Mouse (Mus musculus) fat pad, adult 2 months (tissue): ENCODE results near the gene Taar8a.
"Not testable (repeated sequence)": the region's sequence is repeated elsewhere in the genome, so short reads cannot be mapped to it uniquely, and the experiment has no call there.

ENCODE experiments used
- DNase-seq: peaks from one replicate; pipeline ENCODE4 v3.0.0-alpha.2; 2011; ENCODE audit warnings: low read depth, low spot score; ENCODE audit errors: extremely low read depth

Gene Taar8a

DNA sequence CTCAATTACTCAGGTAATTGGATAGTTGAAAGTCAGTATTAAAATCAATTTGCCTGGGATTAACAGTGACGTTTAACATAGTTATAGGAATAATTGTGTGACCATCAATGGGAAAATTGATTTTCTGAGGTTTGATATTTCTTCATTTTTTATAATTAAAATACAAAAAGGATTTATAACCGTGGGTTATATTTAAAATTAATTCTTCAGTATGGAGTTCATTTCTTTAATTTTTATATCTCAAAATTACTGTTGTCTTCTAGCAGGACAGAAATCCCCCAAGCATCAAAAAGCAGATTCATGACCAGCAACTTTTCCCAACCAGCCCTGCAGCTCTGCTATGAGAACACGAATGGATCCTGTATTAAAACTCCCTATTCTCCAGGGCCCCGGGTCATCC, at the start of gene Taar8a:
Gene Taar8a, plus strand, starts transcription at position 301 of the 400 bp plus-strand sequence.
- not testable (repeated sequence) for DNase-seq

DNA sequence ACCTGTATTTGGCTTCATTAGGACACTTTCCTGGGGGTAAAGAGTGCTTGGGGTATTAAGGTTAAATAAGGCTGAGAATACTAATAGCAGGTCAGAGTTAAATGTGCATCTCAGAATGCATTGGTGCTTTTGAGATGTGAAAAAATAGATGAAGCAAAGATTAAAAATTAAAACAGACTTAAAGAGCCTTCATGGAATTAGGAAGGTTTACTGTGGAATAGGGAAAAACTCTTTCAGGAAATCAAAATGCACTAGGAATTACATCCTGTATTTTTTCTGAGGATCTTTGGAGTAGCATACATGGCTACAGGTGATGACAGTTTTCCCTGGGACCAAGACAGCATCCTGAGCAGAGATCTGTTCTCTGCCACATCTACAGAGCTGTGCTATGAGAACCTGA, 49.4 kb upstream of the Taar8a start, which contains the start of gene Taar7d:
Gene Taar7d, plus strand, starts transcription at position 301 of the 400 bp plus-strand sequence.
- no peak for DNase-seq

DNA sequence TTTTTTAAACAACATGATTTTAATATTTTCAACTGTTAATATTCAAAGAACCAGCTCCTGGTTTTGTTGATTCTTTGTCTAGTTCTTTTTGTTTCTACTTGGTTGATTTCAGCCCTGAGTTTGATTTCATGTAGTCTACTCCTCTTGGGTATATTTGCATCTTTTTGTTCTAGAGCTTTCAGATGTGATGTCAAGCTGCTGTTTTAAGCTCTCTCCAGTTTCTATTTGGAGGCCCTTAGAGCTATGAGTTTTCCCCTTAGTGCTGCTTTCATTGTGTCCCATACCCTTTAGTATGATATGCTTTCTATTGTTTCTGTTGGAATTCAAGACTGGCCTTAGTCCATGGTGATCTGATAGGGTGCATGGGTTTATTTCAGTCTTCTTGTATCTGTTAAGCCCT, 45.0 kb upstream of the Taar8a start:
- no peak for DNase-seq

DNA sequence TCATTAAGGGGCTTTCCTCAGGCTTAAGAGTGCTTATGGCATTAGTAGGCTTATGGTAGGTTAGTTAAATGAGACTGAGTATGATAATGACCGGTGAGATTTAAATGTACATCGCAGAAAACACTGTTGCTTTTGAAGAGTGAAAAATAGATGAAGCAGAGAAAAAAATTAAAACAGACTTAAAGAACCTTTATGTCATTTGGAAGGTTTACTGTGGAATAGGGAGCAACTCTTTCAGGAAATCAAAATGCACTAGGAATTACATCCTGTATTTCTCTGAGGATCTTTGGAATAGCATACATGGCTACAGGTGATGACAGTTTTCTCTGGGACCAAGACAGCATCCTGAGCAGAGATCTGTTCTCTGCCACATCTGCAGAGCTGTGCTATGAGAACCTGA, 39.0 kb upstream of the Taar8a start, which contains the start of gene Taar7e:
Gene Taar7e, plus strand, starts transcription at position 301 of the 400 bp plus-strand sequence.
- no peak for DNase-seq

DNA sequence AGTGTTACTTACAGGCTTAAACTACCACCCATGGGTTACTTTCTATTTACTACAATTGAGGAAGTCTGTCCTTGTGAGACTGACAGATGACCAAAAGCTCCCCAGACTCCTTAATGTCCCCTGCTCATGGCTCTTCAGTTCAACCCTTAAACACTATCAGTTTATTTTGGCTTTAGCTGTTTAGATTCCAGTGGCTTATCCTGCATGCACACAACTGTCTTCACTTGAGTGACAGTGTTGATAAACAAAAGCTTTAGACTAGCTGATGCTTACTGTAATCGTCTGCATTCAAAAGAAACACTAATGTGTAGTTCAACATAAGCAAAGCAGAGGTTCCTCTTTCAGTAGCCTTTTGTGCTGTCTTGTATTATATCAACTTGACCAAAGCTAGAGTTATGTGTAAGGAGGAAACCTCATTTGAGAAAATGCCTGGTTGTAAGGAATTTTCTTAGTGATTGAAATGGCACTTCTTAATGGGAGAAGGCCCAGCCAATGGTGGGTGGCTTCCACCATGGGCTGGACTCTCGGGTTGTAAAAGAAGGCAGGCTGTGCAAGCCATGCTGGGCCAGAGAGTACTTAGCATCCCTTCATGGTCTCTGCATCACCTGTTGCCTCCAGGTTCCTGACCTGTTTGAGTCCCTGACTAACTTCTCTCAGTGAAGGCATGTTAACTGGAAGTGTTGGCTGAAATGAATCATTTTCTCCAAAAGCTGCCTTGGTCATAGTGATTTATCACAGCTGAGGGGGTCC, 36.0 kb upstream of the Taar8a start:
- no peak for DNase-seq

DNA sequence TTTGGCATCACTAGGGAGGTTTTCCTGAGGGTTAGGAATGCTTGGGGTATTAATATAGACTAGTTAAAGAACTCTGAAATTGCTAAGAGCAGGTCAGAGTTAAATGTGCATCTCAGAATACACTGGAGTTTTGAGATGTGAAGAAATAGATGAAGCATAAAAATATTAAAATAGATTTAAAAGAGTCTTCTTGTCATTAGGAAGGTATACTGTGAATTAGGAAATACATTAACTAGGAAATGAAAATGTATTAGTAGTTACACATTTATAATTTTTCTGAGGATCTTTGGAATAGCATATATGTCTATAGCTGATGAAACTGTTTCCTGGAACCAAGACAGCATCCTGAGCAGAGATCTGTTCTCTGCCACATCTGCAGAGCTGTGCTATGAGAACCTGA, 27.1 kb upstream of the Taar8a start, which contains the start of gene Taar7f:
Gene Taar7f, plus strand, starts transcription at position 301 of the 400 bp plus-strand sequence.
- DNase-seq, result no peak

DNA sequence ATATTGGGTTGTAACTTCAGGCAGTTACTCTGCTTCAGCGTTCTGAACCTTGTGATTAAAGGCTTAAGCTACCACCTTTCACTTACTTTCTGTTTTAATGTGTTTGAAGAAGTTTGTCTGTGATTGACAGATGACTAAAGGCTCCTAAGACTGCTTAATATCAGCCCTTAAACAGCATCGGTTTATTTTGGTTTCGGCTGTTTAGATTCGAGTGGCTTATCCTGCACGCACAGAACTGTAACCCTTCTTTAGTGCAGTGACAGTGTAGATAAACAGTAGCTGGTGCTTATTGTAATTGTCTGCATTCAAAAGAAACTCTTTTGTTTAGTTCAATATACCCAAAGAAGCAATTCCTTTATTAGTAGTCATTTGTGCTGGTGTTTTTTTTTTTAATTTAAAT, 24.3 kb upstream of the Taar8a start:
- DNase-seq, result no peak

DNA sequence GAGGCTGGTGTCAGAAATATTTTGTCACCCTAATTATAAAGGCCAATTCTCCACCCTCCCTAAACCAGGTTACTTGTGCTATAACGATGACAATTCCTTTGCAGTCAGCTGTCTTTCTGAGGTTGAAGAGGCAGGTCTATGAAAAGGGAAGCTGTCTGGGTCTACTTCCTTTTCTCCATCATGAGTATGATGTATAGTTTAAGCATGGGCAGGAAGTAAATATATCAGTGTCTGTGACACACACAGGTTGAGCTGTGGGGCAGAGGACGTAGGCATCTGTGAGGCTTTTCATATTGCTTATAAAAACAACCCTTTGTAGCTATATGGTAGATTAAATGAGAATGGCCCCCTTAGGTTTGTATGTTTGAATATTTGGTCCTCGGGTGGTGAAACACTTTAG, 17.3 kb upstream of the Taar8a start:
- no peak for DNase-seq

DNA sequence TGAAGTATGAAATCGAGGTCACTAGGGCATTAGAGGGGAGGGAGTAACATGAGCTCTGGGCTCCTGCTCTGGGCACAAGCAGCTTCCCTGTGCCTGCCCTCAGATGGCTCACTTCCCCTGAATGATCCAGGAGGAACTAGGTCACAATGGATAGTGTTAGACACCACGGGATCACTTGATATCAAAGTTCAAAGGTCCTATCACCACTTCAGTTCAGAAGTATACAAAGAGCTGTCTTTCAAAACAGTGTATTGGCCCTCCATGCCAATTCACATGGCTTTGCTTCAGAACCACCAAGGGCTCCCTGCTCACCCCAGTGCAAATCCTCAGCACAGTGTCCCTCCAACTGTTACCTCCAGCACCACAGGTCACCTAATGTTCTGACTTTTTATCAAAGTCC, 1.5 kb upstream of the Taar8a start:
- not testable (repeated sequence) for DNase-seq

DNA sequence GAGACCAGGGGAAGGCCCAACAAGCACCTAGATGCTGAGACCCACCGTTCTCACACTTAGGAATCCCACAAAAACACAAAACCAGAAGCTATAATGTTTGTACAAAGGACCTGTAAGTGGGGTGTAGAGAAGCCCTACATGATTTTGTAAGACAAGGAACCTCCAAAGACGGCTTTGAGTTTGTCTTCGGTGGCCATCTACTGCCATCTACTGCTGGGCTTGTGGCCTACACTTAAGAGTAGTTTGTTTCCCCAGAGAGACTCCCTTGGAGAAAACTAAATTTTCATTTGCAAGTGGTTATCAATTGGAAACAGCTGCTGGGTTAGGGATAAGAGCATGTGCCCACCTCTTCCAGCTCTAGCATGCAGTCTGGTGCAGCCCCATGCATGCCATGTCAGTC, 3.9 kb downstream of the Taar8a start:
- no peak for DNase-seq

DNA sequence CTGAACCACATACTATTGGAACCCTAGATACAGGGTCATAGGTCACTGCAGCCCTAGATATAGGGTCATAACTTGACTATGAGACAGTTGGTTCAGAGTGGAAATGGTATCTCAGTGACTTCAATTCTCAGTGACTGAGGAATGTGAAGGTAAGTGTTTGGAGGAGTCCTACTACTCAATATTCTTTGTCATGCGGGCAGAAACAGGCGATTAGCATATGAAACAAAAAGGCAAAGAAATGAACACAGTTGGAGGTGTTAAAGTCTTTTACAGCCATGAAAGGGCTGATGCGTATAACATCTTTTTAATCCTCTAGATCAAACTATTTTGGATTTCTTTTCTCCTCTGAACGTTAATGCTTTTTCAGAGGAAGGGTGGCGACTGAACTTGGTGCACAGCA, 9.6 kb downstream of the Taar8a start:
- no peak for DNase-seq

DNA sequence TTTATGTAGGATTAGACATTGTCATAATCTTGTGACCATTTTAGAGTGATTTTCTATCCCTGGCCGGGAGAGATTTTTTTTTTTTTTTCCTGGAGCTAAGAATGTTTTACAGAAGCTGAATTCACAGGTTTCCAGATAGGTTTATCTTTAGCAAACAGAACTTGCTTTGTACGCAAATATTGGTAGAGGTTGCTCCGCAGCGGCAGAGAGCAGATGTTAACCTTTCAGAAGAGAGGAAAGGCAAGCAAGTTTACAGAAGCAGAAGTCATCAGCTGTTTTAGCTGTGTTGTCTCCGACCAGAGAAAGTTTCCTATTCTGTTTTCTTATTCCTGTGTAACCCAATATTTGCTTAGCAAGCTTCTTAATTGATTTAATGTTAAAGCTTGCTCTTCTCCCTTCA, 10.3 kb downstream of the Taar8a start:
- no peak for DNase-seq

DNA sequence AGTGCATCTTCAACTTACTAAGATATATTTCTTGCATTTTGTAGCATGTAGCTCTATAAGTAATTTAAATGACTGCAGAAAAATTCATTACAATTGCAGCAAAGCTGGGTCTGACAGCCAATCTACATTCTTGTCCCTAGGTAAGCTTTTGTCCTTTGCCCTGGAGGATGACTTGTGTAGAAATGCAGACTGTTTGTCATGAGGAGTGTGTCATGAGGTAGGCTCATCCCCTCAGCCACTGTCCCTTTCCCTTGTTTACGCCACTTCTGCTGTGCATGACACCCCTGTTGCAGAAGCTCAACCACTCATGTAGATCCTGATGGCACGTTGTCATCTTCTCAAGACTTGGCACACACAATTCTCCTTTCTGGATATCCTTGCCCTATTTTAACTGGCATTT, 10.9 kb downstream of the Taar8a start:
- DNase-seq, result no peak

DNA sequence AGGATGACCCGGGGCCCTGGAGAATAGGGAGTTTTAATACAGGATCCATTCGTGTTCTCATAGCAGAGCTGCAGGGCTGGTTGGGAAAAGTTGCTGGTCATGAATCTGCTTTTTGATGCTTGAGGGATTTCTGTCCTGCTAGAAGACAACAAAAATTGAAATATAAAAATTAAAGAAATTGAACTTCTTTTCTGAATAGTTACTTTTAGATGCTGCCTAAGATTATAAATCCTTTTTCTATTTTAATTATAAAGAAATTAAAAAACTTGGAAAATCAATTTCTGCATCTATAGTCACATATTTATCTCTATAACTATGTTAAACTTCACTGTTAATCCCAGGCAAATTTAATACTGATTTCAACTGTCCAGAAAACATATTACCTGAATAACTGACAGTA, 15.9 kb downstream of the Taar8a start, which contains the start of gene Taar8b:
Gene Taar8b, minus strand, starts transcription at position 101 of the 400 bp plus-strand sequence.
- no peak for DNase-seq

DNA sequence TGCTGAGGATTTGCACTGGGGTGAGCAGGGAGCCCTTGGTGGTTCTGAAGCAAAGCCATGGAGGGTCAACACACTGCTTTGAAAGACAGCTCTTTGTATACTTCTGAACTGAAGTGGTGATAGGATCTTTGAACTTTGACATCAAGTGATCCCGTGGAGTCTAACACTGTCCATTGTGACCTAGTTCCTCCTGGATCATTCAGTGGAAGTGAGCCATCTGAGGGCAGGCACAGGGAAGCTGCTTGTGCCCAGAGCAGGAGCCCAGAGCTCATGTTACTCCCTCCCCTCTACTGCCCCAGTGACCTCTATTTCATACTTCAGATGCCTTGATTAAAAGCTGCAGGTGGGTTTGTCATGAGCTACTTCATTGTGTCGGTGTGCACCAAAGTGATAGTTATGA, 20.7 kb downstream of the Taar8a start:
- not testable (repeated sequence) for DNase-seq

DNA sequence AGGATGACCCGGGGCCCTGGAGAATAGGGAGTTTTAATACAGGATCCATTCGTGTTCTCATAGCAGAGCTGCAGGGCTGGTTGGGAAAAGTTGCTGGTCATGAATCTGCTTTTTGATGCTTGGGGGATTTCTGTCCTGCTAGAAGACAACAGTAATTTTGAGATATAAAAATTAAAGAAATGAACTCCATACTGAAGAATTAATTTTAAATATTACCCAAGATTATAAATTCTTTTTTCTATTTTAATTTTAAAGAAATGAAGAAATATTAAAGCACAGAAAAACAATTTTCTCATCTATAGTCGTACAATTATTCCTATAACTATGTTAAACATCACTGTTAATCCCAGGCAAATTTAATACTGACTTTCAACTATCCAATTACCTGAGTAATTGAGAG, 25.5 kb downstream of the Taar8a start, which contains the start of gene Taar8c:
Gene Taar8c, minus strand, starts transcription at position 101 of the 400 bp plus-strand sequence.
- DNase-seq, result not testable (repeated sequence)

DNA sequence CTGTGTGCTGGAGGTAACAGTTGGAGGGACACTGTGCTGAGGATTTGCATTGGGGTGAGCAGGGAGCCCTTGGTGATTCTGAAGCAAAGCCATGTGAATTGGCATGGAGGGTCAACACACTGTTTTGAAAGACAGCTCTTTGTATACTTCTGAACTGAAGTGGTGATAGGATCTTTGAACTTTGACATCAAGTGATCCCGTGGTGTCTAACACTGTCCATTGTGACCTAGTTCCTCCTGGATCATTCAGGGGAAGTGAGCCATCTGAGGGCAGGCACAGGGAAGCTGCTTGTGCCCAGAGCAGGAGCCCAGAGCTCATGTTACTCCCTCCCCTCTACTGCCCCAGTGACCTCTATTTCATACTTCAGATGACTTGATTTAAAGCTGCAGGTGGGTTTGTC, 27.0 kb downstream of the Taar8a start:
- DNase-seq, result not testable (repeated sequence)

DNA sequence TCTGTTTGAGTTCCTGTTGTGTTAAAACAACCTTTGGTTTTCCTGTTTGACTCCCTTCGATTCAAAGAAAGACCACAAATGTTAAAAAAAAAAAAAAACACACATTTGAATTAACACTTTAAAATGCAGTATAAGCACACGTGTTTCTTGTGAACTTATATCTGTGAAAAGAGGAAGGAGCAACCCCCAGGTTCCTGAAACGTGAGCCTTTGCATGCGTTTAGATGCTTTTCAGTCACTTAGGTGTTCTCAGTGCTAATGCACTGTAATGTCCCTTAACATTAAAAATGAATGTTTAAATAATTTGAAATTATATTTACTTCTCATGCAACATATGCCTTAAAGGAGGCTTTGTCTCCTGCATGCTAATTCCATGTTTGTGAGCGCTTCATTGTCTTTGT, 31.4 kb downstream of the Taar8a start:
- no peak for DNase-seq

DNA sequence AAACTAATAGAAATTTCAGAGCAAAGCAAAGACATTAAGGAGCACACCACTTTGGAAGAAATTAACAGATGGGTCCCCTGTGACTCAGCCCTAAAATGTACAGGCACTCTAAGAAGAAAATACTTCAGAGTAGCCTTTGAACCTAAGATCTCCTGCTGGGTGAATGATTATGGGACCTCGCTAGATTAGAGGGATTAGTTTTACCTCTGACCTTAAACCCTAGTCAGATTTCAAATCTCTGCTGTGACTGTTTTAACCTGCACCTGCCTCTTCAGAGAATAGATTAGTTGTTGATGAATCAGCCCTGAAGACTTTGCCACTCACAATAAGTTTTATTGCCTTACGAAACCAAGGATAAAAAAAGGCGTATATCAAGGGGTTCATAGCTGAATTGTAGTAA, 31.9 kb downstream of the Taar8a start:
- DNase-seq, result no peak

DNA sequence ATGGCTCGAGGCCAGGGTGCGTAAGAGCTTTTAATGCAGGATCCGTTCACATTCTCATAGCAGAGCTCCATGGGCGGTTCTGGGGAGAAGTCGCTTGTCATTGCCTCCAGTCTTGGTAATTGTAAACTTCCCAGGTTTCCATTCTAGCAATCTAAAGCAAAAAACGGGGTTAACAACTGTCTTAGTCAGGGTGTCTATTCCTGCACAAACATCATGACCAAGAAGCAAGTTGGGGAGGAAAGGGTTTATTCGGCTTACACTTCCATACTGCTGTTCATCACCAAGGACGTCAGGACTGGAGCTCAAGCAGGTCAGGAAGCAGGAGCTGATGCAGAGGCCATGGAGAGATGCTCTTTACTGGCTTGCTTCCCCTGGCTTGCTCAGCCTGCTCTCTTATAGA, 33.1 kb downstream of the Taar8a start, which contains the start of gene Taar9:
Gene Taar9, minus strand, starts transcription at position 101 of the 400 bp plus-strand sequence.
- DNase-seq, result not testable (repeated sequence)

DNA sequence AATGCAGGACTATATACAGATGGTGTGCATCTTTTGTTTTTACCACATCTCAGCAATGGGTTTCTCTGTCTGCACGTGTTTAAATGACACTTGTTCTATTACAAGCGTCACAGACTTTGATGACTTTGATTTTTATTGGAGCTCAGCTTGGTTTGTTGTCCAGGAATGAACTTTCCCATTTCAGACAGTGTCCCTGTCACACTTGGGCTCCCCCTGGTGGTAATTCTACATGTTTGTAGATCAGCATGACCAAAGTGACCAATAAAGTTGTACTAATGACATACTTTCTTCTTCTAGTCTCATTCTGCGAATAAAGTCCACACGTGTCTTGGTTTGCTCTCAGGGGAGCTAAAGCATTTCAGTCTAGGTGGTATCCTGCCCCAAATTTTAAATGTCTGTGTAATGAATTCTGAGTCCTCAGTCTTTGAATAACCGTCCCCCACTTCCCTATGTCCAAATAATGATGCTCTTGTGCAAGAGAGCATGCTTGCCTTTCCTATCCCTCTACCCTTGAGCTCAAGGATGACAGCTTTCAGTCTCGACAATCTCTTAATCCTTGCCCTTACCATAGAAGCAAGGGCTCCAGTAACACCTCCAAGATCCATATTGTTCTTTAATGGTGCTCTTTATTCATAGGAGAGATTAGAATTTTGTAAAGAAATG, 34.9 kb downstream of the Taar8a start:
- no peak for DNase-seq
